Mouse (Mus musculus): ENCODE data around the gene E430018J23Rik.

GRCm38 (mm10) chr7:127355796-127356195 lies 37.6 kb downstream of the E430018J23Rik start:
- no peak for TF ChIP-seq CTCF (IDR thresholded peaks at IDR 0.05; ENCODE audit: control insufficient read depth, insufficient read depth, low read length)
- TF ChIP-seq POLR2A (IDR thresholded peaks at IDR 0.05; ENCODE audit: borderline replicate concordance, control insufficient read depth, low read depth, low read length): no peak

Data from bone marrow, adult 2 months (tissue).